Mouse (Mus musculus): ENCODE data around the gene Mill2. TPM values are rescaled to one million over a fixed set of nuclear protein-coding genes. Genes with fewer than 3 reads are reported as not detected.

Mill2 gene
- polyA plus RNA-seq, 1 experiment from 2014 or later = 1.6 TPM

DNA sequence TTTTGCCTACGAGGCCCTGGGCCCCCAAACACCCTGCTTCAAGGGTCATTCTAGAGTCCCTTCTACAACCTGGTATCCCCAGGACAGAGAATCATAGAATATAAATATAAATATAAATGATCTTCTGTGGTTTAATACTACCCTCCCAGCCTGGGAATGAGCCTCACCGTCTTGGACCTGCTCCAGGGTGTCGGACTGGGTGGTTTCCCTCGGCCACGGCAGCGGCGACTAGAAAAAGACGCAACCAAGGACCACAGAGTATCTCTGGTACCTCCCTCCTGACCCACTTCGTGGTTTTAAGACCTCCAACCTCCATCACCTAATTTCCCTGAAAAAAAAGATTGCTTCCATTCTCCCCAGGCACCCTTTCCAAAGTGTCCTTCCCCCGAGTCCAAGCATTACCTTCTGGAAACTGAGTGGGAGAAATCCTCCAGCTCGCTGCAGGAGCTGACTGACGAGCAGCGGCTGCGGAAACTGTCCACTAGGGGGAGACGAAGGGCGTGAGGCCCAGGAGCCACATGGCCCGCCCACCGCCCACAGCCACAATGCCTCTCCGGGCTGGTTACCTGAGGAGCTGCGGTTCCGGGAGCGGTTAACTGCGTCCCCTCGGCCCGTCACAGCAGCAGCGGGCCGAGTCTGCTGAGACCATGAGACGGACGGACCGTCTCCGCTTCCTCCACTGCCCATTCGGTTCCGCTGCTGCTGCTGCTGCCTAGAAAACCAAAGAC, 52.3 kb downstream of the Mill2 start:
- no peak overlapping the region for H3K27ac ChIP-seq (ENCODE audit: low read length)
- WGBS = 20% methylated on average over 33 of the region's 33 CpGs
- no peaks in the 10 kb centered on the region for H3K9me3 ChIP-seq (ENCODE audit: low read length)
- peaks cover 21% of the 10 kb centered on the region for H3K4me1 ChIP-seq (ENCODE audit: insufficient read depth, low read length)
- peak; percentile 46 for ATAC-seq (ENCODE audit: low FRiP score, low TSS enrichment)
- 0 out of 2 replicates have a peak overlapping the region, but pooled peaks have one; percentile 36 for H3K9ac ChIP-seq (replicated peaks; ENCODE audit: low read length)
- peak overlapping the region; percentile 41 for H3K4me3 ChIP-seq (ENCODE audit: low read length)
- H3K4me2 ChIP-seq (replicated peaks; ENCODE audit: low read depth, low read length) = peak overlapping the region; percentile 62
- H3K36me3 ChIP-seq (ENCODE audit: insufficient read depth, low read length) = 0 out of 2 replicates have a peak, but pooled peaks cover 2% of the 10 kb centered on the region
- H3K27me3 ChIP-seq (ENCODE audit: insufficient read depth, low read length) = peaks cover 8% of the 10 kb centered on the region; the same call in 1 of the 2 replicates

GRCm38 (mm10) chr7:18893009-18893408, 53.2 kb downstream of the Mill2 start:
- peak overlapping the region; percentile 41 for H3K4me3 ChIP-seq (ENCODE audit: low read length)
- peak overlapping the region; percentile 36; the same call in 1 of the 2 replicates for H3K9ac ChIP-seq (replicated peaks; ENCODE audit: low read length)
- H3K36me3 ChIP-seq (ENCODE audit: insufficient read depth, low read length) = 0 out of 2 replicates have a peak, but pooled peaks cover 2% of the 10 kb centered on the region
- 17% methylated on average over 27 of the region's 27 CpGs for WGBS
- H3K27ac ChIP-seq (ENCODE audit: low read length) = no peak overlapping the region
- H3K4me2 ChIP-seq (replicated peaks; ENCODE audit: low read depth, low read length) = peak overlapping the region; percentile 62
- peak; percentile 47 for ATAC-seq (ENCODE audit: low FRiP score, low TSS enrichment)
- peaks cover 21% of the 10 kb centered on the region for H3K4me1 ChIP-seq (ENCODE audit: insufficient read depth, low read length)
- H3K9me3 ChIP-seq (ENCODE audit: low read length) = no peaks in the 10 kb centered on the region
- H3K27me3 ChIP-seq (ENCODE audit: insufficient read depth, low read length) = peaks cover 8% of the 10 kb centered on the region; the same call in 1 of the 2 replicates

DNA sequence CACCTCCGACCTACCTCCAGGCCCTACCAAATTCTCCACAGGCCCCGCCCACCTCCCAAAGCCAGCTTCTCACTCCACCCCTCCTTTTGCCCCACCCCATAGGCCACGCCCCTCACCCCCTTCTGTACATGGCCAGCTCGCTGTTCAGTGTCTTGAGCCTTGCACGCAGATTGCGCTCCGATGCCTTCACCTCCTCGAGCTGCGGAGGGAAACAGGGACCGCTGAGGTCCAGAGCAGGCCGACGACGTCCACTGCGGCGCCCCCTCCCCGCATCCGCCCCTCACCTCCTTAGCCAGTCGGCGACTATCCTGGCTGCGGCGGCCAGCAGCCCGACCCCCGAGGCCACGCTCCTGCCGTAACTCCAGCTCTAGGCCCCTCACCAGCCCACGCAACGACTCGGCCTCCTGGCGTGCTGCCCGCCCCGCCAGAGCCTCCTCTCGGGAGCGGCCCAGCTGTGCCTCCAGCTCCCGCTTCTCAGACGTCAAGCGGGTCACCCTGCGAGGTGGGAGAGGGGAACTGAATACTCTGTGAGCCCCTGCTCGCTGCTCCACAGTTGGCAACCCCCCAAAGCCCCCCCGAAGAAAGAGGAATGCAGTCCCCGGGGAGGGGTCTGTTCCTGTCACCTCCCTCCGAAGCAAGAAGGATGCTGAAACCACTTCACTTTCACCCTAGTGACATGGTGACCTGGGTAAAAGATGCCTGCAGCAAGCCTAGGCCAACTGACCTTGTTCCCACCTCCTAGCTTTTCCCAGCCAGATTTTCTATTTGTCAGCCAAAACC, 54.1 kb downstream of the Mill2 start:
- H3K9me3 ChIP-seq (ENCODE audit: low read length) = no peaks in the 10 kb centered on the region
- H3K27ac ChIP-seq (ENCODE audit: low read length) = no peak overlapping the region
- peaks cover 21% of the 10 kb centered on the region for H3K4me1 ChIP-seq (ENCODE audit: insufficient read depth, low read length)
- ATAC-seq (ENCODE audit: low FRiP score, low TSS enrichment) = peak; percentile 58
- 2% methylated on average over 40 of the region's 41 CpGs for WGBS
- peak overlapping the region; percentile 70 for H3K9ac ChIP-seq (replicated peaks; ENCODE audit: low read length)
- peaks cover 10% of the 10 kb centered on the region; the same call in 1 of the 2 replicates for H3K36me3 ChIP-seq (ENCODE audit: insufficient read depth, low read length)
- peak overlapping the region; percentile 47 for H3K4me3 ChIP-seq (ENCODE audit: low read length)
- peaks cover 8% of the 10 kb centered on the region; the same call in 1 of the 2 replicates for H3K27me3 ChIP-seq (ENCODE audit: insufficient read depth, low read length)
- H3K4me2 ChIP-seq (replicated peaks; ENCODE audit: low read depth, low read length) = peak overlapping the region; percentile 62

DNA sequence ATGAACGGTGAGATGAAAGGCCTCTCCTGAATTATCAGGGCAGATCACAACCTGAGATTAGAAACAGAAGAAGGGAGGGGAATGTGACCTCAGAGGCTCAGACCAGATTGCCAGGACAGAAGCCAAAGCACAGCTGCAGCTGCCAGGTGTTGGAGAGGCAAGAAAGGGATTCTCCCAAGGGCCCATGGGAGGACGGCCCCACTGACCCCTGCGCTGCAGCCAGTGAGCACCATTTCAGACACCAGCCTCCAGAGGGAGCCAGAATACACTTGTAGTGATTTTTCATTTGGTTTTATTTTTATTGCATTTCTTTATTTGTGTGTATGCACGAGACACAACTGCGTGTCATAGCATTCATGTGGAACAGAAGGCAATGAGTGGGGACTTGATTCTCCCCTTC, 56.8 kb downstream of the Mill2 start:
- no peak overlapping the region for H3K4me2 ChIP-seq (replicated peaks; ENCODE audit: low read depth, low read length)
- no peak overlapping the region for H3K4me3 ChIP-seq (ENCODE audit: low read length)
- peaks cover 21% of the 10 kb centered on the region for H3K4me1 ChIP-seq (ENCODE audit: insufficient read depth, low read length)
- no peak overlapping the region for H3K9ac ChIP-seq (replicated peaks; ENCODE audit: low read length)
- H3K9me3 ChIP-seq (ENCODE audit: low read length) = no peaks in the 10 kb centered on the region
- H3K27ac ChIP-seq (ENCODE audit: low read length) = no peak overlapping the region
- ATAC-seq (ENCODE audit: low FRiP score, low TSS enrichment) = no peak
- WGBS = 33% methylated on average over 5 of the region's 5 CpGs
- H3K36me3 ChIP-seq (ENCODE audit: insufficient read depth, low read length) = peaks cover 20% of the 10 kb centered on the region
- H3K27me3 ChIP-seq (ENCODE audit: insufficient read depth, low read length) = peaks cover 8% of the 10 kb centered on the region; the same call in 1 of the 2 replicates

DNA sequence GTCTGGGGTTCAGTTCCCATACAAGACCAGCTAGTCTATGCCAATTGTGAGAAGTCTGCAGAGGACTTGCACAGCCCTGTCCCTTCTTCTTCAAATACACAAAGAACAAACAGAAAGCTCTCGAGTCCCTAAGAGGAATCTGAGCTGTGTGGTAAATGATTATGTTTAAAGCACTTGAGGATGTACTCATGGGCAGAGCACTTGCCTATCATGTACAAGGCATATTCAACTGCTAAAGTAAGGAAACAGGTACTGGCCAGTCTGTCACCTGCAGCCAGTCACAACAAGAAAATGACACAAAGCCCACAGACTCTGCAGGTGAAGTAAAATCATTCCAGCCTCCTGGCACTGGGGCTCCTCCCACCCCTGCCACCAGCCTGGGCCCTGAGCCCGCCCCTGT, 60.7 kb downstream of the Mill2 start:
- no peak for ATAC-seq (ENCODE audit: low FRiP score, low TSS enrichment)
- Histone ChIP-seq H3K36me3 (ENCODE audit: insufficient read depth, low read length) (peaks cover 28% of the 10 kb centered on the region), H3K27ac (ENCODE audit: low read length) (no peak overlapping the region), H3K4me3 (ENCODE audit: low read length) (no peak overlapping the region), H3K27me3 (ENCODE audit: insufficient read depth, low read length) (no peaks in the 10 kb centered on the region), H3K4me1 (ENCODE audit: insufficient read depth, low read length) (no peaks in the 10 kb centered on the region), H3K9ac (replicated peaks; ENCODE audit: low read length) (no peak overlapping the region), H3K9me3 (ENCODE audit: low read length) (no peaks in the 10 kb centered on the region), H3K4me2 (replicated peaks; ENCODE audit: low read depth, low read length) (no peak overlapping the region)
- 95% methylated on average over 2 of the region's 2 CpGs for WGBS

- H3K9me3 ChIP-seq (ENCODE audit: low read length) = no peaks in the 10 kb centered on the region
- no peaks in the 10 kb centered on the region for H3K4me1 ChIP-seq (ENCODE audit: insufficient read depth, low read length)
- H3K9ac ChIP-seq (replicated peaks; ENCODE audit: low read length) = no peak overlapping the region
- H3K4me3 ChIP-seq (ENCODE audit: low read length) = no peak overlapping the region
- H3K27me3 ChIP-seq (ENCODE audit: insufficient read depth, low read length) = no peaks in the 10 kb centered on the region
- peaks cover 28% of the 10 kb centered on the region for H3K36me3 ChIP-seq (ENCODE audit: insufficient read depth, low read length)
- 81% methylated on average over 3 of the region's 3 CpGs for WGBS
- no peak for ATAC-seq (ENCODE audit: low FRiP score, low TSS enrichment)
- no peak overlapping the region for H3K4me2 ChIP-seq (replicated peaks; ENCODE audit: low read depth, low read length)
- H3K27ac ChIP-seq (ENCODE audit: low read length) = no peak overlapping the region
These were observed 62.7 kb downstream of the Mill2 start for GRCm38 (mm10) chr7:18902486-18902885.

- no peak for ATAC-seq (ENCODE audit: low FRiP score, low TSS enrichment)
- 83% methylated on average over 3 of the region's 3 CpGs for WGBS
These were observed 65.2 kb downstream of the Mill2 start for GRCm38 (mm10) chr7:18904971-18905370.

GRCm38 (mm10) chr7:18909797-18910196, 70.0 kb downstream of the Mill2 start:
- Histone ChIP-seq H3K36me3 (ENCODE audit: insufficient read depth, low read length) (no peaks in the 10 kb centered on the region), H3K4me2 (replicated peaks; ENCODE audit: low read depth, low read length) (peak overlapping the region; percentile 83), H3K9ac (replicated peaks; ENCODE audit: low read length) (peak overlapping the region; percentile 85), H3K9me3 (ENCODE audit: low read length) (no peaks in the 10 kb centered on the region), H3K27ac (ENCODE audit: low read length) (no peak overlapping the region), H3K4me3 (ENCODE audit: low read length) (peak overlapping the region; percentile 92), H3K4me1 (ENCODE audit: insufficient read depth, low read length) (peaks cover 16% of the 10 kb centered on the region), H3K27me3 (ENCODE audit: insufficient read depth, low read length) (no peaks in the 10 kb centered on the region)
- ATAC-seq (ENCODE audit: low FRiP score, low TSS enrichment) = peak; percentile 20
- 5% methylated on average over 17 of the region's 17 CpGs for WGBS

More at GRCm38 (mm10) chr7:18904971-18905370, 65.2 kb downstream of the Mill2 start:
- Histone ChIP-seq H3K4me1 (ENCODE audit: insufficient read depth, low read length) (peaks cover 11% of the 10 kb centered on the region), H3K4me2 (replicated peaks; ENCODE audit: low read depth, low read length) (no peak overlapping the region), H3K9ac (replicated peaks; ENCODE audit: low read length) (no peak overlapping the region), H3K9me3 (ENCODE audit: low read length) (no peaks in the 10 kb centered on the region), H3K36me3 (ENCODE audit: insufficient read depth, low read length) (peaks cover 19% of the 10 kb centered on the region; the same call in 1 of the 2 replicates), H3K27ac (ENCODE audit: low read length) (no peak overlapping the region), H3K4me3 (ENCODE audit: low read length) (no peak overlapping the region), H3K27me3 (ENCODE audit: insufficient read depth, low read length) (no peaks in the 10 kb centered on the region)

DNA sequence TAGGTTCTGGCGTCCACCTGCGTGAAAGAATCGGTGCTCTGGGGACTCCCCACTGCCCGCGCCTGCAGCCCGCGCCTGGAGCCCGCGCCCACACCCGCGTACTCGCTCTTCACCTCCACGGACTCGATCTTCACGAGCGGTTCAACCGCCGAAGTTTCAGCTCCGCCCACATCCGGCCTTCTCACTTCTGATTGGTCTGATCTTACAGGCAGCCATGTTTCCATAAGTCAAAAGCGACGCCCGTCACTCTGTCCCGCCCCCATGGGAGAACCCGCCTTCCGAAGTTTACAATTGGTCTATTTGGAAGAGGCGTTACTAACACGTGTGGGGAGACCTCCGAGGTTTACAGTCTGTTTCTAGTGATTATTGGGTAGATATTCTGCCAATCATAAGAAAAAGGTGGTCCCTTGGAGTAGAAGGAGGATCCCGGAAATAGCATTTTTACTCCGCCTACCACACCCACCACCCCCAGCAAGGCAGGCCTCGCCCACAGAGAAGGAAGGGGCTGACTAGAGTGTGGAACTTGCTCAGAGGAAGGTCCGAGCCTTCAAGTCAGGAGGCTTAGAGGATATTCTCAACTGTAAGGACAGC, 70.6 kb downstream of the Mill2 start, which contains the start of gene Ccdc61:
Gene Ccdc61, minus strand, starts transcription at position 175 of the 591 bp plus-strand sequence.
- no peak within 1 kb of the TSS for H3K27ac ChIP-seq (ENCODE audit: low read length)
- peak within 1 kb of the TSS; percentile 85 for H3K9ac ChIP-seq (replicated peaks; ENCODE audit: low read length)
- ATAC-seq (ENCODE audit: low FRiP score, low TSS enrichment) = peak; percentile 99
- under 1% methylated on average over 33 of the region's 33 CpGs for WGBS
- H3K4me3 ChIP-seq (ENCODE audit: low read length) = peak within 1 kb of the TSS; percentile 92
- H3K36me3 ChIP-seq (ENCODE audit: insufficient read depth, low read length) = no peaks in the 10 kb centered on the region
- no peaks in the 10 kb centered on the region for H3K9me3 ChIP-seq (ENCODE audit: low read length)
- H3K4me2 ChIP-seq (replicated peaks; ENCODE audit: low read depth, low read length) = peak within 1 kb of the TSS; percentile 83
- H3K4me1 ChIP-seq (ENCODE audit: insufficient read depth, low read length) = peaks cover 16% of the 10 kb centered on the region
- H3K27me3 ChIP-seq (ENCODE audit: insufficient read depth, low read length) = no peaks in the 10 kb centered on the region

All from kidney, embryonic 16.5 days (tissue).